9 mouse cellular contexts compared by ENCODE assay signal in genomic region chr4:156033476-156034119, GRCm38 (mm10). TPM values are rescaled to one million over a fixed set of nuclear protein-coding genes. Genes with fewer than 3 reads are reported as not detected.
A peak's percentile ranks its signal among the peaks of the same experiment; 100 is the strongest.
DNase-seq lines count a peak whose midpoint lies in the region; ATAC-seq and TF ChIP-seq lines count a peak whose summit lies in the region.
"Had no signal": no experiment of that assay in that cellular context is flagged by ENCODE, and none has a peak within 500 bp of the region (broad histone marks: within the 10 kb centered on the region; RNA-seq: fewer than 3 reads in every experiment).

No protein-coding gene starts in this region.

- no peak overlapping the region for H3K27ac ChIP-seq in intestine, postnatal 0 days (ENCODE audit: low read depth, low read length)
- H3K27ac ChIP-seq in intestine, embryonic 15.5 days: no peak overlapping the region
- H3K27ac ChIP-seq in cerebellum, adult 2 months (ENCODE audit: insufficient read depth, low read length): no peak overlapping the region
- H3K27ac ChIP-seq in heart, postnatal 0 days (ENCODE audit: low read depth): no peak overlapping the region

- H3K4me2 ChIP-seq in intestine, postnatal 0 days (replicated peaks; ENCODE audit: low read depth): no peak overlapping the region
- no peak overlapping the region for H3K4me2 ChIP-seq in intestine, embryonic 15.5 days (replicated peaks)
- no peak overlapping the region for H3K4me2 ChIP-seq in heart, postnatal 0 days (ENCODE audit: low read depth, low read length)

- H3K9me3 ChIP-seq in intestine, postnatal 0 days (ENCODE audit: control insufficient read depth): no peaks in the 10 kb centered on the region
- H3K9me3 ChIP-seq in intestine, embryonic 15.5 days: no peaks in the 10 kb centered on the region
- no peaks in the 10 kb centered on the region for H3K9me3 ChIP-seq in heart, postnatal 0 days (replicated peaks; ENCODE audit: control insufficient read depth, low read length)

- no peaks in the 10 kb centered on the region for H3K27me3 ChIP-seq in intestine, postnatal 0 days (replicated peaks; ENCODE audit: control insufficient read depth, insufficient read depth, low read length)
- H3K27me3 ChIP-seq in intestine, embryonic 15.5 days (replicated peaks): peaks cover 12% of the 10 kb centered on the region
- H3K27me3 ChIP-seq in cerebellum, adult 2 months (ENCODE audit: control insufficient read depth, insufficient read depth, low read length): no peaks in the 10 kb centered on the region
- H3K27me3 ChIP-seq in heart, postnatal 0 days (ENCODE audit: control insufficient read depth, insufficient read depth, low read length): peaks cover 11% of the 10 kb centered on the region

- ATAC-seq in intestine, postnatal 0 days: no peak
- no peak for ATAC-seq in intestine, embryonic 15.5 days
- ATAC-seq in heart, postnatal 0 days (ENCODE audit: insufficient read depth, low read depth): no peak

- no peak overlapping the region for H3K9ac ChIP-seq in intestine, postnatal 0 days (ENCODE audit: low read depth, low read length)
- H3K9ac ChIP-seq in intestine, embryonic 15.5 days: no peak overlapping the region
- H3K9ac ChIP-seq in heart, postnatal 0 days (replicated peaks; ENCODE audit: low read depth, low read length): no peak overlapping the region

- WGBS in intestine, postnatal 0 days: 38% methylated on average over 6 of the region's 6 CpGs
- 49% methylated on average over 6 of the region's 6 CpGs for WGBS in intestine, embryonic 15.5 days
- 32% methylated on average over 6 of the region's 6 CpGs for WGBS in cerebellum, adult 2 months
- WGBS in heart, postnatal 0 days: 31% methylated on average over 6 of the region's 6 CpGs

- no peak for TF ChIP-seq EP300 in heart, postnatal 0 days (IDR thresholded peaks at IDR 0.05; ENCODE audit: low read depth)

- DNase-seq in ES-CJ7 (ENCODE audit: low read depth, low spot score): peak; percentile 84
- DNase-seq in cerebellum, adult 2 months: peak; percentile 47 to 58
- peak; percentile 61 for DNase-seq in heart, postnatal 0 days (ENCODE audit: low spot score)
- DNase-seq in lung, postnatal 4 days: peak; percentile 53 to 68
- peak; percentile 80 for DNase-seq in thymus, postnatal 14 days
- no peak for DNase-seq in layer of hippocampus, postnatal 36 days

- no peak for TF ChIP-seq POLR2A in cerebellum, adult 2 months (IDR thresholded peaks at IDR 0.05; ENCODE audit: borderline replicate concordance, insufficient read depth, low read length)

- H3K4me1 ChIP-seq in intestine, postnatal 0 days (replicated peaks; ENCODE audit: control insufficient read depth, insufficient read depth, low read length): peaks cover 9% of the 10 kb centered on the region; the same call in 1 of the 2 replicates
- peaks cover 18% of the 10 kb centered on the region for H3K4me1 ChIP-seq in intestine, embryonic 15.5 days (replicated peaks)
- peaks cover 13% of the 10 kb centered on the region for H3K4me1 ChIP-seq in cerebellum, adult 2 months (ENCODE audit: control insufficient read depth, insufficient read depth, low read length)
- H3K4me1 ChIP-seq in heart, postnatal 0 days (ENCODE audit: control insufficient read depth, insufficient read depth): peaks cover 23% of the 10 kb centered on the region

- TF ChIP-seq CTCF in intestine, postnatal 0 days (IDR thresholded peaks at IDR 0.05; ENCODE audit: low read depth): peak; percentile 85
- peak; percentile 54 for TF ChIP-seq CTCF in cerebellum, adult 2 months (IDR thresholded peaks at IDR 0.05; ENCODE audit: borderline replicate concordance, insufficient read depth, low read depth, low read length)
- TF ChIP-seq CTCF in heart, postnatal 0 days (IDR thresholded peaks at IDR 0.05; ENCODE audit: low read depth): peak; percentile 65

- H3K36me3 ChIP-seq in intestine, postnatal 0 days (ENCODE audit: control insufficient read depth, insufficient read depth): peaks cover 16% of the 10 kb centered on the region; the same call in 1 of the 2 replicates
- no peaks in the 10 kb centered on the region for H3K36me3 ChIP-seq in intestine, embryonic 15.5 days
- H3K36me3 ChIP-seq in heart, postnatal 0 days (replicated peaks; ENCODE audit: control insufficient read depth, insufficient read depth, low read length): 0 out of 2 replicates have a peak, but pooled peaks cover 3% of the 10 kb centered on the region

- no peak overlapping the region for H3K4me3 ChIP-seq in intestine, postnatal 0 days (ENCODE audit: low read depth, low read length)
- no peak overlapping the region for H3K4me3 ChIP-seq in intestine, embryonic 15.5 days (replicated peaks)
- no peak overlapping the region for H3K4me3 ChIP-seq in cerebellum, adult 2 months (replicated peaks; ENCODE audit: insufficient read depth, low read depth, low read length)
- H3K4me3 ChIP-seq in heart, postnatal 0 days (ENCODE audit: low read depth, low read length): no peak overlapping the region

RNA-seq across cellular contexts. Expression of gene Tnfrsf18, which starts 7.6 kb away (rescaled TPM):
- polyA plus RNA-seq in intestine, postnatal 0 days (2015; fragmentation: Nextera tagmentation; extraction: Ambion mirVana): 0.55 and 0.56 TPM in 2 replicates
- polyA plus RNA-seq in intestine, embryonic 15.5 days (2015; fragmentation: Nextera tagmentation; extraction: Ambion mirVana): 1.1 and 1.6 TPM in 2 replicates
- polyA plus RNA-seq in cerebellum, adult 2 months (2012; rRNA removed): 0.10 and 0.11 TPM in 2 replicates
- 2.2 TPM in 1 of 2 replicates, not detected in the other for total RNA-seq in heart, postnatal 0 days (2014; rRNA removed; ENCODE audit: low replicate concordance)
- 0.88 and 1.00 TPM in 2 replicates for polyA plus RNA-seq in heart, postnatal 0 days (2015; fragmentation: Nextera tagmentation; extraction: Ambion mirVana)
- total RNA-seq in layer of hippocampus, postnatal 36 days (2021): not detected

RNA-seq across cellular contexts. Expression of gene Tnfrsf4, which starts 20.0 kb away (rescaled TPM):
- polyA plus RNA-seq in intestine, postnatal 0 days (2015; fragmentation: Nextera tagmentation; extraction: Ambion mirVana): 0.14 and 0.35 TPM in 2 replicates
- polyA plus RNA-seq in intestine, embryonic 15.5 days (2015; fragmentation: Nextera tagmentation; extraction: Ambion mirVana): 0.49 and 0.52 TPM in 2 replicates
- polyA plus RNA-seq in cerebellum, adult 2 months (2012; rRNA removed): 3.6 and 5.2 TPM in 2 replicates
- not detected in 2 replicates for total RNA-seq in heart, postnatal 0 days (2014; rRNA removed; ENCODE audit: low replicate concordance)
- polyA plus RNA-seq in heart, postnatal 0 days (2015; fragmentation: Nextera tagmentation; extraction: Ambion mirVana): 0.26 and 0.31 TPM in 2 replicates
- 1 to 10 TPM; 2.3 to 2.5 TPM for total RNA-seq in layer of hippocampus, postnatal 36 days (2021)

RNA-seq across cellular contexts. Expression of gene Ttll10, which starts 25.6 kb away (rescaled TPM):
- polyA plus RNA-seq in intestine, postnatal 0 days (2015; fragmentation: Nextera tagmentation; extraction: Ambion mirVana): 2.1 and 2.6 TPM in 2 replicates
- polyA plus RNA-seq in intestine, embryonic 15.5 days (2015; fragmentation: Nextera tagmentation; extraction: Ambion mirVana): 3.1 and 3.9 TPM in 2 replicates
- polyA plus RNA-seq in cerebellum, adult 2 months (2012; rRNA removed): 0.11 and 0.32 TPM in 2 replicates
- not detected in 2 replicates for total RNA-seq in heart, postnatal 0 days (2014; rRNA removed; ENCODE audit: low replicate concordance)
- 0.08 TPM in 1 of 2 replicates, not detected in the other for polyA plus RNA-seq in heart, postnatal 0 days (2015; fragmentation: Nextera tagmentation; extraction: Ambion mirVana)
- total RNA-seq in layer of hippocampus, postnatal 36 days (2021): under 1 TPM in 1 of 2 experiments, not detected in 1; 0.20 TPM
- total RNA-seq: gastrocnemius, postnatal 4 days had no signal

RNA-seq across cellular contexts. Expression of gene Sdf4, which starts 40.9 kb away (rescaled TPM):
- polyA plus RNA-seq in intestine, postnatal 0 days (2015; fragmentation: Nextera tagmentation; extraction: Ambion mirVana): 219 and 222 TPM in 2 replicates
- polyA plus RNA-seq in intestine, embryonic 15.5 days (2015; fragmentation: Nextera tagmentation; extraction: Ambion mirVana): 154 and 166 TPM in 2 replicates
- polyA plus RNA-seq in cerebellum, adult 2 months (2012; rRNA removed): 136 and 142 TPM in 2 replicates
- 88.4 and 114 TPM in 2 replicates for total RNA-seq in heart, postnatal 0 days (2014; rRNA removed; ENCODE audit: low replicate concordance)
- polyA plus RNA-seq in heart, postnatal 0 days (2015; fragmentation: Nextera tagmentation; extraction: Ambion mirVana): 102 and 105 TPM in 2 replicates
- 100 to 1,000 TPM; 178 to 190 TPM for total RNA-seq in layer of hippocampus, postnatal 36 days (2021)

RNA-seq across cellular contexts. Expression of gene B3galt6, which starts 41.1 kb away (rescaled TPM):
- polyA plus RNA-seq in intestine, postnatal 0 days (2015; fragmentation: Nextera tagmentation; extraction: Ambion mirVana): 5.8 and 6.0 TPM in 2 replicates
- 13.4 and 14.0 TPM in 2 replicates for polyA plus RNA-seq in intestine, embryonic 15.5 days (2015; fragmentation: Nextera tagmentation; extraction: Ambion mirVana)
- polyA plus RNA-seq in cerebellum, adult 2 months (2012; rRNA removed): 10.8 and 11.4 TPM in 2 replicates
- 3.9 and 11.2 TPM in 2 replicates for total RNA-seq in heart, postnatal 0 days (2014; rRNA removed; ENCODE audit: low replicate concordance)
- polyA plus RNA-seq in heart, postnatal 0 days (2015; fragmentation: Nextera tagmentation; extraction: Ambion mirVana): 5.0 and 5.7 TPM in 2 replicates
- 10 to 100 TPM in 1 of 2 experiments, 1 to 10 TPM in 1; 9.7 to 10.6 TPM for total RNA-seq in layer of hippocampus, postnatal 36 days (2021)

Comparison
In these comparisons a context has a peak if more than half of its experiments do, and no peak if none do; other contexts are left out.
1. DNase-seq: peak in ES-CJ7 (single experiment), cerebellum, adult 2 months (2 of 2), heart, postnatal 0 days (single experiment), lung, postnatal 4 days (2 of 2) and thymus, postnatal 14 days (single experiment); none in layer of hippocampus, postnatal 36 days (0 of 2).
2. Peak in every context shown above with its lines, with median percentiles within 50 percentile points of each other: CTCF ChIP-seq.